7 mouse cellular contexts compared by ENCODE assay signal in genomic region chr14:25519656-25520055, GRCm38 (mm10).
A peak's percentile ranks its signal among the peaks of the same experiment; 100 is the strongest.
DNase-seq lines count a peak whose midpoint lies in the region; ATAC-seq and TF ChIP-seq lines count a peak whose summit lies in the region.

No protein-coding gene starts in this region.

- peak overlapping the region; percentile 1 for H3K4me3 ChIP-seq in cerebellum, adult 2 months (replicated peaks; ENCODE audit: insufficient read depth, low read depth, low read length)
- H3K4me3 ChIP-seq in limb, embryonic 10.5 days: no peak overlapping the region
- no peak overlapping the region for H3K4me3 ChIP-seq in olfactory bulb, adult 2 months (ENCODE audit: insufficient read depth, low read depth, low read length)

- H3K27me3 ChIP-seq in cerebellum, adult 2 months (ENCODE audit: control insufficient read depth, insufficient read depth, low read length): no peaks in the 10 kb centered on the region
- H3K27me3 ChIP-seq in limb, embryonic 10.5 days (ENCODE audit: low read depth, poor library complexity, severe bottlenecking): no peaks in the 10 kb centered on the region

- TF ChIP-seq POLR2A in cerebellum, adult 2 months (IDR thresholded peaks at IDR 0.05; ENCODE audit: borderline replicate concordance, insufficient read depth, low read length): no peak
- TF ChIP-seq POLR2A in olfactory bulb, adult 2 months (IDR thresholded peaks at IDR 0.05; ENCODE audit: insufficient read depth, low read depth, low read length): no peak

- peak; percentile 18; the same call in 1 of the 2 replicates for TF ChIP-seq CTCF in cerebellum, adult 2 months (IDR thresholded peaks at IDR 0.05; ENCODE audit: borderline replicate concordance, insufficient read depth, low read depth, low read length)
- TF ChIP-seq CTCF in olfactory bulb, adult 2 months (IDR thresholded peaks at IDR 0.05; ENCODE audit: insufficient read depth, low read depth, low read length): no peak

- ATAC-seq in megakaryocyte progenitor cell, adult 5-6 weeks (replicated peaks; ENCODE audit: poor library complexity): no peak

- H3K9me3 ChIP-seq in limb, embryonic 10.5 days (replicated peaks): no peaks in the 10 kb centered on the region

- DNase-seq in right cerebral cortex, adult 2 months (ENCODE audit: low spot score in 2 of 2): peak; percentile 26 to 45
- DNase-seq in right cerebral cortex, postnatal 4 days: no peak
- DNase-seq in cerebellum, adult 2 months: peak; percentile 94 to 98
- DNase-seq in heart, adult 18-20 months: peak; percentile 82 to 88
- no peak for DNase-seq in limb, embryonic 10.5 days (ENCODE audit: low spot score)

- peak overlapping the region; percentile 92 for H3K27ac ChIP-seq in cerebellum, adult 2 months (ENCODE audit: insufficient read depth, low read length)
- H3K27ac ChIP-seq in limb, embryonic 10.5 days: peak overlapping the region; percentile 28
- peak overlapping the region; percentile 53 for H3K27ac ChIP-seq in olfactory bulb, adult 2 months (ENCODE audit: insufficient read depth, low read depth, low read length)

- peaks cover 92% of the 10 kb centered on the region for H3K4me1 ChIP-seq in cerebellum, adult 2 months (ENCODE audit: control insufficient read depth, insufficient read depth, low read length)
- peaks cover 95% of the 10 kb centered on the region for H3K4me1 ChIP-seq in limb, embryonic 10.5 days
- peaks cover 63% of the 10 kb centered on the region for H3K4me1 ChIP-seq in olfactory bulb, adult 2 months (ENCODE audit: control insufficient read depth, insufficient read depth, low read length)

- H3K36me3 ChIP-seq in limb, embryonic 10.5 days: peaks cover 70% of the 10 kb centered on the region

- WGBS in cerebellum, adult 2 months: 6% methylated on average over 4 of the region's 4 CpGs
- WGBS in limb, embryonic 10.5 days: 55% methylated on average over 4 of the region's 4 CpGs
- WGBS in olfactory bulb, adult 2 months: 52% methylated on average over 4 of the region's 4 CpGs

Comparison
In these comparisons a context has a peak if more than half of its experiments do, and no peak if none do; other contexts are left out.
1. DNase-seq: peak in right cerebral cortex, adult 2 months (2 of 2), cerebellum, adult 2 months (2 of 2) and heart, adult 18-20 months (2 of 2); none in right cerebral cortex, postnatal 4 days (single experiment) and limb, embryonic 10.5 days (single experiment).
2. H3K27ac ChIP-seq: peak in every context shown above with its lines; median percentile 92 in cerebellum, adult 2 months; 53 in olfactory bulb, adult 2 months; 28 in limb, embryonic 10.5 days.